Mouse (Mus musculus) stomach, embryonic 16.5 days (tissue): ENCODE measurements around the gene Pex11g. TPM values are rescaled to one million over a fixed set of nuclear protein-coding genes. Genes with fewer than 3 reads are reported as not detected.

Experiments used
- ATAC-seq: fragments of 200-750 bp; cut with Nextera tagmentation; 2 replicates; pipeline ENCODE4 v1.8.0; 2017; ENCODE audit warnings: moderate number of reproducible peaks, moderate TSS enrichment; ENCODE audit not compliant: insufficient read depth, low FRiP score
- H3K27ac ChIP-seq: fragments of 300-500 bp; sonication (generic); 2 replicates; pipeline ENCODE4 v1.5.1; 2014; ENCODE audit warnings: low read length
- H3K27me3 ChIP-seq: fragments of 300-500 bp; sonication (generic); 2 replicates; pipeline ENCODE4 v1.6.1; 2014; ENCODE audit warnings: low read length, control low read depth, mixed read lengths; ENCODE audit not compliant: control insufficient read depth, insufficient read depth
- H3K36me3 ChIP-seq: fragments of 300-500 bp; sonication (generic); 2 replicates; pipeline ENCODE4 v1.6.1; 2014; ENCODE audit warnings: low read length; ENCODE audit not compliant: control insufficient read depth, insufficient read depth
- H3K4me1 ChIP-seq: fragments of 300-500 bp; sonication (generic); 2 replicates; pipeline ENCODE4 v1.6.1; 2014; ENCODE audit warnings: low read length, control low read depth, mixed read lengths; ENCODE audit not compliant: control insufficient read depth, insufficient read depth
- H3K4me2 ChIP-seq: fragments of 300-500 bp; sonication (generic); 2 replicates; pipeline ENCODE4 v1.6.1; 2014; ENCODE audit warnings: low read depth, low read length, mixed read lengths
- H3K4me3 ChIP-seq: fragments of 300-500 bp; sonication (generic); replicated peaks from 2 replicates; pipeline ENCODE4 v1.5.1; 2014; ENCODE audit warnings: mild to moderate bottlenecking, low read length
- H3K9ac ChIP-seq: fragments of 300-500 bp; sonication (generic); 2 replicates; pipeline ENCODE4 v1.6.1; 2014; ENCODE audit warnings: low read length
- H3K9me3 ChIP-seq: fragments of 300-500 bp; sonication (generic); replicated peaks from 2 replicates; pipeline ENCODE4 v1.6.1; 2016; ENCODE audit warnings: low read length, control low read depth; ENCODE audit not compliant: control insufficient read depth
- WGBS: fragments of 180-500 bp; shearing (Covaris S2); extraction: QIAGEN DNeasy Blood & Tissue Kit; methylation state at CpG from one replicate; pipeline ENCODE4 v1.1.7; 2014; 5-methylcytosine and 5-hydroxymethylcytosine counted together
- polyA plus RNA-seq: library from polyadenylated mRNA; unstranded; fragments of >200 nt; fragmentation: Nextera tagmentation; extraction: Ambion mirVana; gene quantifications from 2 replicates; pipeline ENCODE4 v1.2.1, GENCODE M21; 2015

Gene Pex11g
- polyA plus RNA-seq, 1 experiment from 2014 or later: 10.8 TPM

- no peak for ATAC-seq
- Histone ChIP-seq H3K4me2 (no peak overlapping the region), H3K4me3 (no peak overlapping the region), H3K9me3 (no peaks in the 10 kb centered on the region), H3K4me1 (no peaks in the 10 kb centered on the region; the same call in 1 of the 2 replicates), H3K27me3 (no peaks in the 10 kb centered on the region), H3K9ac (no peak overlapping the region), H3K27ac (peak overlapping the region; percentile 60), H3K36me3 (no peaks in the 10 kb centered on the region)
- 58% methylated on average over 5 of the region's 5 CpGs for WGBS
Measured at GRCm38 (mm10) chr8:3425217-3425616, 42.3 kb downstream of the Pex11g start.

DNA sequence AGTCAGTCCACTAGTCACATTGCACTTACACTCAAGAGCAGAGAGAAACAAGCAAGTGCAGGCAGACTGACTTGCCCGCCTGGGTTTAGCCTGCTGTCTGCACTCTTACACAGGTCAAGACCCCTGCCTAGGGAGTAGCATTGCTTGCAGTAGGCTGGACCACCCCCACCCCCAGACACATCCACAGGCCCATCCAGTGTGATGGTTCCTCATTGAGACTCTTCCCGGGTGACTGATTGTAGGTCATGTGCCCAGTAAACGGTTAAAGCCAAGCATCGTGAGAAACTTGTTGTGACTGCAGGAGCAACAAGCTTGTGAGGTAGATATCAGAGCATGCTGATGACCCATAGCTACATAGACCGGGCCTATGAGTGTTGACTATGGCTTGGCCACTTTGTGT lies 46.0 kb downstream of the Pex11g start:
- ATAC-seq: no peak
- peaks cover 10% of the 10 kb centered on the region for H3K4me1 ChIP-seq
- H3K4me2 ChIP-seq: no peak overlapping the region
- H3K36me3 ChIP-seq: no peaks in the 10 kb centered on the region
- H3K27ac ChIP-seq: no peak overlapping the region
- H3K4me3 ChIP-seq: no peak overlapping the region
- H3K27me3 ChIP-seq: no peaks in the 10 kb centered on the region
- H3K9ac ChIP-seq: no peak overlapping the region
- WGBS: 87% methylated on average over 5 of the region's 5 CpGs
- H3K9me3 ChIP-seq: no peaks in the 10 kb centered on the region

DNA sequence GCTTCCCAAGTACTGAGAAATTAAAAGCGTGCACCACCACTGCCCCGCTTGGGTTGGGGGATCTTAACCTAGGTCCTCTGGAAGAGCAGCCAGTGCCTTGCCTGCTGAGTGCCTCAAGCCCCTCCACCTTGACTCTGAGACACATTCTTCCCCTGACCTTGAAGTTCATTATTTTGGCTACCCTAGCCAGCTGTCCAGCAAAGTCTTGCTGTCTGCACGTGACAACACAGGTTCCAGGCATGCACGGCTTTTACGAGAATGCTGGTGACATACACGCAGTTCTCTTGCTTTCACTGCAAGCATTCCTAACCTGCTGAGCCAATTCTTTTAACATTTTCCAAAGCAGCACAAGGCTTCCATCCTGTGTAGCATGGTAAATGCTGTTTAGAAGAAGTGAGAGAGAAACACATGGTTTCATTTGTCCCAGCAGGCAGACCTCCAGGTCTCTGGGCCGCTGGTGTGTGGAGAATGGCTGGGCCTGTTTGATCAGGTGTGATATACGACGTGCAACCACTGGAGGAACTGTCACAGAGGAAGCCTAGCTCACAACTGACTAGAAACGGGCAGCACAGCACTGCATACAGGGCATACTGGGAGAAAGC lies 47.3 kb downstream of the Pex11g start:
- no peaks in the 10 kb centered on the region for H3K27me3 ChIP-seq
- no peak for ATAC-seq
- H3K4me3 ChIP-seq: no peak overlapping the region
- no peaks in the 10 kb centered on the region for H3K36me3 ChIP-seq
- no peak overlapping the region for H3K4me2 ChIP-seq
- peaks cover 10% of the 10 kb centered on the region for H3K4me1 ChIP-seq
- no peak overlapping the region for H3K9ac ChIP-seq
- WGBS: 74% methylated on average over 10 of the region's 10 CpGs
- H3K9me3 ChIP-seq: no peaks in the 10 kb centered on the region
- no peak overlapping the region for H3K27ac ChIP-seq

- Histone ChIP-seq H3K36me3 (no peaks in the 10 kb centered on the region), H3K9me3 (no peaks in the 10 kb centered on the region), H3K27ac (no peak overlapping the region), H3K4me2 (no peak overlapping the region), H3K4me3 (no peak overlapping the region), H3K27me3 (no peaks in the 10 kb centered on the region), H3K4me1 (peaks cover 15% of the 10 kb centered on the region), H3K9ac (no peak overlapping the region)
- WGBS: 75% methylated on average over 1 of the region's 1 CpGs
- ATAC-seq: peak; percentile 41; the same call in 1 of the 2 replicates
Measured at GRCm38 (mm10) chr8:3418101-3418500, 49.4 kb downstream of the Pex11g start.

DNA sequence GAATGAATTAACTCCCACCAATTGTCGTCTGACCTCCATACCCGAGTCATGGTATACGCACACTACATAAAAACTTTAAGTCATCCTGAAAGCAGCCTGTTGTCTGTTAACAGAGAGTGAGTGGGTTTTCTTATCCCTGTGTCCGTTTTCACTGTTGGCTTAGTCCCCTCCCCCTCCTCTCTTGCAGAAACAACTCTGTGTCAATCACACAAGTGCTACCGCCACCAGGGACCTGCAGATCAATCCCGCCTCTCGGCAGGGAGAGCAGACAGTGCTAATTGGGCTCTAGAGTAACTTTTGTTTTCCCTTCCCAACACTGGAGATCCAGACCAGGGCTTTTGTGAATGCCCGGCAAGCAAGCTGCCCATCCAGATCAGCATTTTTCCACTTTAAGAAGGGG lies 50.0 kb downstream of the Pex11g start:
- Histone ChIP-seq H3K4me2 (no peak overlapping the region), H3K36me3 (no peaks in the 10 kb centered on the region), H3K9ac (no peak overlapping the region), H3K9me3 (no peaks in the 10 kb centered on the region), H3K4me3 (no peak overlapping the region), H3K27ac (no peak overlapping the region), H3K27me3 (no peaks in the 10 kb centered on the region), H3K4me1 (peaks cover 15% of the 10 kb centered on the region)
- ATAC-seq: peak; percentile 8; the same call in 1 of the 2 replicates
- WGBS: 25% methylated on average over 8 of the region's 8 CpGs

DNA sequence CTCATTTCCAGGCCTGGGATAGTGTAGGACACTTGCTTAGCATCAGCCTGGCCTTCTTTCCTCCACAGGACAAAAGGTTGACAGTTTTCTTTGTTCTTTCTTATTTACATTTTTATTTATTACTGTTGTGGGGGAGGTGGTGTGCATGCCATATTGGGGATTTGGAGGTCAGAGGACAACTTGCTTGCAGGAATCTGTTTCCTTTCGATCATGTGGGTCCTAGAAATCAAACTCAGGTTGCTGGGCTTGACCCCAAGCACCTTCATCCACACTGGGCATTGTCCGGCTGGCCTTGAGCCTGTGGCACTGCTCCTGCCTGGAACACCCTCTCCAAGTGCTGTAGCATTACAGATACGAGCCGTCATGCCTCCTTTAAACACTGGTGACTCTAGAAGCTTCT lies 50.6 kb downstream of the Pex11g start:
- no peak for ATAC-seq
- Histone ChIP-seq H3K27ac (no peak overlapping the region), H3K4me3 (no peak overlapping the region), H3K4me2 (no peak overlapping the region), H3K4me1 (peaks cover 21% of the 10 kb centered on the region), H3K36me3 (no peaks in the 10 kb centered on the region), H3K9ac (no peak overlapping the region), H3K9me3 (no peaks in the 10 kb centered on the region), H3K27me3 (no peaks in the 10 kb centered on the region)
- 45% methylated on average over 4 of the region's 4 CpGs for WGBS

- H3K9me3 ChIP-seq: no peaks in the 10 kb centered on the region
- ATAC-seq: no peak
- H3K4me3 ChIP-seq: no peak overlapping the region
- 81% methylated on average over 6 of the region's 6 CpGs for WGBS
- peaks cover 25% of the 10 kb centered on the region for H3K4me1 ChIP-seq
- H3K4me2 ChIP-seq: no peak overlapping the region
- no peak overlapping the region for H3K27ac ChIP-seq
- H3K27me3 ChIP-seq: no peaks in the 10 kb centered on the region
- H3K9ac ChIP-seq: no peak overlapping the region
- no peaks in the 10 kb centered on the region for H3K36me3 ChIP-seq
Measured at GRCm38 (mm10) chr8:3415661-3416060, 51.8 kb downstream of the Pex11g start.

GRCm38 (mm10) chr8:3415259-3415658 lies 52.2 kb downstream of the Pex11g start:
- no peaks in the 10 kb centered on the region for H3K27me3 ChIP-seq
- no peak for ATAC-seq
- H3K27ac ChIP-seq: no peak overlapping the region
- H3K4me2 ChIP-seq: no peak overlapping the region
- 76% methylated on average over 4 of the region's 4 CpGs for WGBS
- no peak overlapping the region for H3K4me3 ChIP-seq
- no peaks in the 10 kb centered on the region for H3K9me3 ChIP-seq
- peaks cover 25% of the 10 kb centered on the region for H3K4me1 ChIP-seq
- H3K36me3 ChIP-seq: no peaks in the 10 kb centered on the region
- no peak overlapping the region for H3K9ac ChIP-seq

DNA sequence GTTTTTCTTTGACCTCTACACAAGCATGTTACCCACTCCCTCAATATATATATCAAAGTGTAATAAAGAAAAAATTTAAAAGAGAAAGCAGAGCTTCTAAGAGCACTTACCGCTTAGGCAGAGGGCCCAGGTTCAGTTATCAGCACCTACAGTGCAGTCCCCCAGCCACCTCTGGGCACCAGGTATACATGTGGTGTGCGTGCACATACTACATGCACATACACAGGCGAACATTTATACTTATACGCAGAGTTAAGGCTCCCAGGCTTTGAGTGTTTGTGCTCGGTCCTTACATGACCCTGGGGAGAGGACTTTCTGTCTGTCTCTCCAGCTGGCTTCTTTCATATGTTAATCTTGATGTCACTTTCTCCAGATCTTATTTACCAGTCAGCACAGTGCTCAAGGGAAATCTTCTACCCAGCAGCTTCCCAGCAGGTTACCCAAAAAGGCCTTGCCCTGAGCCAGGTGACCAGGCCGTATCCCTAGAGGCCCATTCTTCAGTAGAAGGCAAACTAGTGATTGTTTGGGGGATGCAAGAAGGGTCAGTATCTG lies 52.8 kb downstream of the Pex11g start:
- Histone ChIP-seq H3K27me3 (no peaks in the 10 kb centered on the region), H3K4me3 (no peak overlapping the region), H3K36me3 (no peaks in the 10 kb centered on the region), H3K27ac (no peak overlapping the region), H3K9me3 (no peaks in the 10 kb centered on the region), H3K9ac (no peak overlapping the region), H3K4me2 (no peak overlapping the region), H3K4me1 (peaks cover 25% of the 10 kb centered on the region)
- WGBS: 70% methylated on average over 6 of the region's 6 CpGs
- ATAC-seq: no peak
